Mouse (Mus musculus): ENCODE results near the gene Opcml. TPM values are rescaled to one million over a fixed set of nuclear protein-coding genes. Genes with fewer than 3 reads are reported as not detected.

Gene Opcml
- polyA plus RNA-seq, 1 experiment: 1.3 TPM

- Histone ChIP-seq H3K4me3 (replicated peaks; ENCODE audit: control insufficient read depth, low read depth, low read length) (no peak overlapping the region), H3K4me1 (ENCODE audit: control insufficient read depth, insufficient read depth, low read length) (no peaks in the 10 kb centered on the region), H3K27ac (ENCODE audit: control insufficient read depth, insufficient read depth, low read depth, low read length, poor library complexity) (no peak overlapping the region)
- TF ChIP-seq POLR2A (IDR thresholded peaks at IDR 0.05; ENCODE audit: borderline replicate concordance, control insufficient read depth, low read depth, low read length) (no peak), CTCF (IDR thresholded peaks at IDR 0.05; ENCODE audit: control insufficient read depth, insufficient read depth, low read length) (no peak)
- WGBS: 72% methylated on average over 10 of the region's 10 CpGs
These were observed 941.4 kb downstream of the Opcml start for GRCm38 (mm10) chr9:28731811-28732602.

DNA sequence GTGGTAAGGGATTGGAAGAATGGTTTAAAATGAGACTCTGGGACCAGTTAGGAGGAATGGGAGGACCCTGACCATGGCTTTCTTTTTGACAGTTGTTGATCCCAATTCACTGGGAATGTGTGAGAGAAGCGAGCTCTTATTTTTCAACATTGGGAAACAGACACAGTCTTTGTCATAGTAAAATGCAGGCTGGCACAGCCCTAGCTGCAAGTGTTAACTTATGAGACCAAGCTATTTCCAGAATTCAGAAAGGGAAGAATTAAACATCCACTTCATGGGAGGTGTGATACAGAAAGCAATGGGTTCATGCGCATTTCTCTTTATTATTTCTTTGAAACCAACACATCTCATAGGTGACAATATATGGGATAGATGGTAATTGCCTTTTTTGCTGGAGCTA, 947.4 kb downstream of the Opcml start:
- 85% methylated on average over 2 of the region's 2 CpGs for WGBS
- H3K4me3 ChIP-seq (replicated peaks; ENCODE audit: control insufficient read depth, low read depth, low read length): no peak overlapping the region
- H3K4me1 ChIP-seq (ENCODE audit: control insufficient read depth, insufficient read depth, low read length): no peaks in the 10 kb centered on the region
- TF ChIP-seq CTCF (IDR thresholded peaks at IDR 0.05; ENCODE audit: control insufficient read depth, insufficient read depth, low read length): no peak
- no peak for TF ChIP-seq POLR2A (IDR thresholded peaks at IDR 0.05; ENCODE audit: borderline replicate concordance, control insufficient read depth, low read depth, low read length)
- no peak overlapping the region for H3K27ac ChIP-seq (ENCODE audit: control insufficient read depth, insufficient read depth, low read depth, low read length, poor library complexity)

- Histone ChIP-seq H3K4me1 (ENCODE audit: control insufficient read depth, insufficient read depth, low read length) (no peaks in the 10 kb centered on the region), H3K4me3 (replicated peaks; ENCODE audit: control insufficient read depth, low read depth, low read length) (no peak overlapping the region), H3K27ac (ENCODE audit: control insufficient read depth, insufficient read depth, low read depth, low read length, poor library complexity) (no peak overlapping the region)
- WGBS: 66% methylated on average over 1 of the region's 1 CpGs
- TF ChIP-seq POLR2A (IDR thresholded peaks at IDR 0.05; ENCODE audit: borderline replicate concordance, control insufficient read depth, low read depth, low read length) (no peak), CTCF (IDR thresholded peaks at IDR 0.05; ENCODE audit: control insufficient read depth, insufficient read depth, low read length) (no peak)
These were observed 947.9 kb downstream of the Opcml start for GRCm38 (mm10) chr9:28738451-28738860.

DNA sequence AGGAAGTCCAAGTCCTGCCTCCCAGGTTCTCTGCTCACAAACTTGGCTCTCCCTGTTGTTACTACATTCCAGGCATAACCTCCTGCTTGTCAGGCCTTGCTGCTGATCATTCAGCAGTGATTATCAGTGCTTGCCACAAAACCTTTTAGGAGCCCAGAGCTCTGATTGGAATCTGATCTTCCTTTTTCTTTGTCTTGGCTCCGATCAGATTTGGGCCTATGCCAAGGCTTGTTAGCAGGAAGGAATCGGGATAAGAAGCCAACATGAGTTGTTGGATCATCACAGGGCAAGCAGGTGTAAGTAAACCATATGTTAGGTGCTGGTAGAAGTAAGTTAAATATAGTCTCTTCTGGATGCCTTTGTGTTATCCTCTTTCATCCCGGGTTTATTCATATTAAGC, 954.2 kb downstream of the Opcml start:
- WGBS: 62% methylated on average over 3 of the region's 3 CpGs
- TF ChIP-seq CTCF (IDR thresholded peaks at IDR 0.05; ENCODE audit: control insufficient read depth, insufficient read depth, low read length) (no peak), POLR2A (IDR thresholded peaks at IDR 0.05; ENCODE audit: borderline replicate concordance, control insufficient read depth, low read depth, low read length) (no peak)

DNA sequence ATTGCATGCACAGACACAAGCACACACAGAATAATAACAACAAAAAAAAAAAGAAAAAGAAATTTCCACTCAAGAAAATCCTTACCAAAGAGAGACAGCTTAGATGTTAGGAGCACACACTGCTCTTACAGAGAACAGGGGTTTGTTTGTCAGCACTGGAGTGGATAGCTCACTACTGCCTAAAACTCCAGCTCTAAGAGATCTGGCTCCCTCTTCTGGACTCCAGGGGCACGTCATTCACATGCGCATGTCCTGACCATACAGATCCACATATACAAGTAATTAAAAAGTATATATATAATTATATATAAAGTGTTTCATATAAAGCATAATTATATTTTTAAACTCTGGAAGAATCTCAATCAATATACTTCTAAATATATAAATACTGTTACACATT, 958.3 kb downstream of the Opcml start:
- no peak overlapping the region for H3K27ac ChIP-seq (ENCODE audit: control insufficient read depth, insufficient read depth, low read depth, low read length, poor library complexity)
- H3K4me1 ChIP-seq (ENCODE audit: control insufficient read depth, insufficient read depth, low read length): no peaks in the 10 kb centered on the region
- WGBS: 58% methylated on average over 2 of the region's 2 CpGs
- H3K4me3 ChIP-seq (replicated peaks; ENCODE audit: control insufficient read depth, low read depth, low read length): no peak overlapping the region
- TF ChIP-seq CTCF (IDR thresholded peaks at IDR 0.05; ENCODE audit: control insufficient read depth, insufficient read depth, low read length) (no peak), POLR2A (IDR thresholded peaks at IDR 0.05; ENCODE audit: borderline replicate concordance, control insufficient read depth, low read depth, low read length) (no peak)

More for the DNA sequence above, 954.2 kb downstream of the Opcml start:
- Histone ChIP-seq H3K27ac (ENCODE audit: control insufficient read depth, insufficient read depth, low read depth, low read length, poor library complexity) (no peak overlapping the region), H3K4me3 (replicated peaks; ENCODE audit: control insufficient read depth, low read depth, low read length) (no peak overlapping the region), H3K4me1 (ENCODE audit: control insufficient read depth, insufficient read depth, low read length) (no peaks in the 10 kb centered on the region)

DNA sequence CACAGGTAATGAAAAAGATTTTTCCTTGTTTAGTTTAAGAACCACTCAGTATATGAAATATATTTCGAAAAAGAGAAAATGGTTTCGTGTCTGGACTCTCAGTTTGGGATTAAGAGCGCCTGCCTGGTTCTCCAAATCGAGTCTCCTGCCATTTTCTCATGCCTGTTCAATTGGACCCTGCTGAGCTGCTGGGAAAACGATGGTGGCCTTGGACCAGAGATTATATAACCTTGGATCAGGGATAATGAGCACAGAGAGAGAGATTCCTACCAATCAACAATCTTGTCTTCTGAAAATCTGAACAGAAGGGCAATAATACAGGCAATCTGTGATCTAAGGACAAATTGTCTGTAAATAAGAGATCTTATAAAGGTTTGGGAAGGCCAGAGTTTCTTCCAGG, 962.3 kb downstream of the Opcml start:
- H3K4me1 ChIP-seq (ENCODE audit: control insufficient read depth, insufficient read depth, low read length): no peaks in the 10 kb centered on the region
- H3K4me3 ChIP-seq (replicated peaks; ENCODE audit: control insufficient read depth, low read depth, low read length): no peak overlapping the region
- no peak for TF ChIP-seq CTCF (IDR thresholded peaks at IDR 0.05; ENCODE audit: control insufficient read depth, insufficient read depth, low read length)
- no peak for TF ChIP-seq POLR2A (IDR thresholded peaks at IDR 0.05; ENCODE audit: borderline replicate concordance, control insufficient read depth, low read depth, low read length)
- no peak overlapping the region for H3K27ac ChIP-seq (ENCODE audit: control insufficient read depth, insufficient read depth, low read depth, low read length, poor library complexity)
- 55% methylated on average over 5 of the region's 5 CpGs for WGBS

DNA sequence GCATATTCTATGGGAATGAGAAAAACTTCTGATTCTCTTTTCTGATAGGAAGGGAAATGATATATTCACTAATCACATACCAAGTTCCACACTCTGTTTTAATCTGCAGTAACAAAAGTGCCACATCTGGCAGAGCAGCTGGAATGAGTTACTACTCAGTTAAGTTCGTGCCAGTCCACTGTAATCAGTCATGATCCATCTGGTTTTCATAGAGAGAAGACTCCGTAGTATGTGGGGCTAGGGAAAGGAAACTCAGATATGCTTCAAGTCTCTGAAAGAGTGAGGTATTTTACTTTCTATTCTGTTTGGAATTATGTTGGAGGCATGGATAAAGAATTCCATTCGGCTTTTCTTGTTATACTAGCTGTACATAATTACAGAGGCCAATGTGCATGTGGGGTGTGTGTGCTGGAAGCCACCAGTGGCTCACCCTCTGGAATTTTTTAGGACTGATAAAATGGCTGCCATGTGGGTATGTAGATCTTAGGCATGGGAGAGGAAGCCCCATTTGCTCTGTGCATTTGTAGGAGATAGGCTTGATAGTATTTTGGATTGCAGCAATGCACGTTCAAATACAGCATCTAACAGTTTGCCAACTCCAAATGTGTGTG, 966.4 kb downstream of the Opcml start:
- no peak for TF ChIP-seq POLR2A (IDR thresholded peaks at IDR 0.05; ENCODE audit: borderline replicate concordance, control insufficient read depth, low read depth, low read length)
- no peak for TF ChIP-seq CTCF (IDR thresholded peaks at IDR 0.05; ENCODE audit: control insufficient read depth, insufficient read depth, low read length)
- 81% methylated on average over 4 of the region's 4 CpGs for WGBS
- Histone ChIP-seq H3K4me3 (replicated peaks; ENCODE audit: control insufficient read depth, low read depth, low read length) (no peak overlapping the region), H3K4me1 (ENCODE audit: control insufficient read depth, insufficient read depth, low read length) (no peaks in the 10 kb centered on the region), H3K27ac (ENCODE audit: control insufficient read depth, insufficient read depth, low read depth, low read length, poor library complexity) (no peak overlapping the region)

DNA sequence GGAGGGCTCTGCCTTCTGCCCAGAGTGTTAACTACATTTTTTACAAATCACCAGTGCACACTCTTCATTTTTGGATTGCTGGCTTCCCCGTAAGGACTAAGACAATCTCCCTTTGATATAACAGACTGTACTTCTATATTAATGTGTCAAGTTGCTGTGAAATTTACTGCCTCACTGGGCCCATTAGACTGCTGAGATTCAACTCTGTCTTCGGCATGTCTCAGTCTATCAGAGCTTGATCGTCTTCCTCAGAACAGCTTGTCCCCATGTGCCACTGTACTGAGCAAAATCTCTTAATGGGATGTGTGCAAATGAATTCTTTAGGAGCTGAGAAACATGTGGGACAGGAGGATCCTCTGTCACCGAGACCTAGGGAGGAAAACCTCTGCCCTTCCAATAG, 970.9 kb downstream of the Opcml start:
- TF ChIP-seq CTCF (IDR thresholded peaks at IDR 0.05; ENCODE audit: control insufficient read depth, insufficient read depth, low read length) (no peak), POLR2A (IDR thresholded peaks at IDR 0.05; ENCODE audit: borderline replicate concordance, control insufficient read depth, low read depth, low read length) (no peak)
- no peak overlapping the region for H3K4me3 ChIP-seq (replicated peaks; ENCODE audit: control insufficient read depth, low read depth, low read length)
- WGBS: 78% methylated on average over 4 of the region's 4 CpGs
- no peak overlapping the region for H3K27ac ChIP-seq (ENCODE audit: control insufficient read depth, insufficient read depth, low read depth, low read length, poor library complexity)
- H3K4me1 ChIP-seq (ENCODE audit: control insufficient read depth, insufficient read depth, low read length): no peaks in the 10 kb centered on the region
